Mouse (Mus musculus) small intestine, adult 2 months (tissue): ENCODE results near the gene Gm17581. TPM values are rescaled to one million over a fixed set of nuclear protein-coding genes. Genes with fewer than 3 reads are reported as not detected.

Experiments
- H3K27ac ChIP-seq: fragments of 200-500 bp; 2 replicates; pipeline ENCODE4 v1.5.1; 2012; ENCODE audit warnings: low read depth, low read length, control low read depth, inconsistent platforms; ENCODE audit not compliant: insufficient read depth
- H3K27me3 ChIP-seq: fragments of 200-500 bp; 2 replicates; pipeline ENCODE4 v1.6.1; 2012; ENCODE audit warnings: mild to moderate bottlenecking, moderate library complexity, low read length, inconsistent platforms; ENCODE audit not compliant: control insufficient read depth, insufficient read depth
- H3K36me3 ChIP-seq: fragments of 200-500 bp; 2 replicates; pipeline ENCODE4 v1.6.1; 2012; ENCODE audit warnings: mild to moderate bottlenecking, low read length, control low read depth, inconsistent platforms; ENCODE audit not compliant: control insufficient read depth, insufficient read depth
- H3K4me1 ChIP-seq: fragments of 200-500 bp; 2 replicates; pipeline ENCODE4 v1.6.1; 2012; ENCODE audit warnings: low read length, inconsistent platforms, mixed read lengths; ENCODE audit not compliant: control insufficient read depth, insufficient read depth, insufficient read length
- H3K4me3 ChIP-seq: fragments of 200-500 bp; 2 replicates; pipeline ENCODE4 v1.5.1; 2012; ENCODE audit warnings: low read depth, mild to moderate bottlenecking, control low read depth, inconsistent platforms, low read length, moderate library complexity
- CTCF ChIP-seq: fragments of 200-500 bp; IDR thresholded peaks from 2 replicates; pipeline ENCODE4 v1.5.1; 2012; ENCODE audit warnings: low read depth, mild to moderate bottlenecking, control low read depth, inconsistent platforms, low read length, moderate library complexity, mixed read lengths; ENCODE audit not compliant: insufficient replicate concordance, insufficient read length; ENCODE audit errors: extremely low read depth
- POLR2A ChIP-seq: fragments of 200-500 bp; IDR thresholded peaks from 2 replicates; pipeline ENCODE4 v1.6.1; 2012; ENCODE audit warnings: low read depth, mild to moderate bottlenecking, control low read depth, inconsistent platforms, low read length, moderate library complexity
- WGBS: fragments of 180-500 bp; shearing (Covaris S2); methylation state at CpG from one replicate; pipeline ENCODE4 v1.1.7; 2018; 5-methylcytosine and 5-hydroxymethylcytosine counted together
- polyA plus RNA-seq: library from polyadenylated mRNA; depleted of rRNA; stranded (reverse); fragments of >200 nt; gene quantifications from 2 replicates; pipeline ENCODE4 v1.2.3, GENCODE M21; 2012; rRNA removed

Gm17581 gene
- polyA plus RNA-seq, 1 experiment = not detected

DNA sequence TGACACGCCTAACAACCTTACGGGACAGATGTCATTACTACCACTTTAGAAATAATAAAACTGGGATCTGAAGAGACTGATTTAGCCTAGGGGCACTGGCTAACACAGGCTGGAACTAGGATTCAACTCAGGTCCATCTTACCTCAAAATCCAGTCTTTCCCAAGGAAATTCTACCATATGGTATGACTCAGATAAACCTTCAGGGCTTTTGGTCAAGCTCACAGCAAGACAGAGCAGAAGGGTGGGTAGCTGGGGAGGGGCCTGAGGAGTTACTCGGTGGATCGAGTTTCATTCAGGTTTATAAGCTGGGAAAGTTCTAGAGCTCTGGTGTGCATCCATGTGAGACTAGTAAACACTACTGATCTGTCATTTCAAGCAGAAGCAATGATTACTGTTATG, 46.5 kb downstream of the Gm17581 start:
- no peaks in the 10 kb centered on the region for H3K27me3 ChIP-seq
- WGBS = 68% methylated on average over 4 of the region's 4 CpGs

DNA sequence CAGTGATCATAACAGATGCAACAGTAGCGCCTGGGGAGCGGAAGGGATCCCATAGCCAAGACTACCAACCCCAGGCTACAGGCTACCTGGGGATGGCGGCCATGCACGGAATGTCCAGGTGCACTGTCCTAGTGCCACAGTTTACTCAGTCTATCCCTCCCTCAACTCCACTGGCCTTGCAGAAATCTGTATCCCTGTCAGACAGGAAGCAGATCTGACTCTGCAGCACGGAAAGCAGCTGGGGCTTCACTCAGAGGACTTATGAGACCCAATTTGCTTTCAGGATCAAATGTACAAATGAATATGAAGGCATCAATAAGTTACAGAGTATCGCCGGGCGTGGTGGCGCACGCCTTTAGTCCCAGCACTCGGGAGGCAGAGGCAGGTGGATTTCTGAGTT, 47.9 kb downstream of the Gm17581 start:
- TF ChIP-seq POLR2A (no peak), CTCF (no peak)
- Histone ChIP-seq H3K4me3 (no peak overlapping the region), H3K4me1 (no peaks in the 10 kb centered on the region; the same call in 1 of the 2 replicates), H3K36me3 (peaks cover 3% of the 10 kb centered on the region; the same call in 1 of the 2 replicates), H3K27ac (no peak overlapping the region), H3K27me3 (no peaks in the 10 kb centered on the region)
- 90% methylated on average over 11 of the region's 11 CpGs for WGBS

More for the DNA sequence above, 46.5 kb downstream of the Gm17581 start:
- peaks cover 3% of the 10 kb centered on the region; the same call in 1 of the 2 replicates for H3K36me3 ChIP-seq
- H3K4me3 ChIP-seq = no peak overlapping the region
- TF ChIP-seq POLR2A = no peak
- TF ChIP-seq CTCF = no peak
- no peaks in the 10 kb centered on the region; the same call in 1 of the 2 replicates for H3K4me1 ChIP-seq
- no peak overlapping the region for H3K27ac ChIP-seq

DNA sequence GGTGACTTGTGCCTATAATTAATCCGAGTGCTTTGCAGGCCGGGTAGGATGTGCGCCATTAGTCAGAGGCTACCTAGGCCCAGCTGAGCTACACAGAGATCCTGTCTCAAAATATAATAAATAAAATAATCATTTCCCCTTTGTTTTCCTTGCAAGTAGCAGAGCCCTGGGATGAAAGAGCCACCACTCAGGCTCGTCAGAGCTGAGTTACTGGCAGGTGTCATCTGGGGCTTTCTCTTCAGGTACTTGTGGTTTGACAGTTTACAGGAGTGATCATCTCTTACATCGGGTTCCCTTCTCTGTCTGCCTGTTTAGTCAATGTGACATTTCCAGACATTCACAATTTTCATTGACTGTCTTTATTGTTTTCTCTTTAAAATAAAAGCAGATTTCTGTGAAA, 49.1 kb downstream of the Gm17581 start:
- TF ChIP-seq CTCF (no peak), POLR2A (no peak)
- WGBS = 83% methylated on average over 5 of the region's 5 CpGs
- H3K4me3 ChIP-seq = no peak overlapping the region
- no peak overlapping the region for H3K27ac ChIP-seq
- no peaks in the 10 kb centered on the region for H3K27me3 ChIP-seq
- H3K4me1 ChIP-seq = peaks cover 2% of the 10 kb centered on the region; the same call in 1 of the 2 replicates
- peaks cover 3% of the 10 kb centered on the region; the same call in 1 of the 2 replicates for H3K36me3 ChIP-seq

Other genes with a start within 250 kb of the Gm17581 start
- gene Acss2, start 217.9 kb downstream of the Gm17581 start, polyA plus RNA-seq = 9.1 and 18.8 TPM in 2 replicates
- 4.7 and 7.0 TPM in 2 replicates for gene Ggt7, start 217.6 kb downstream of the Gm17581 start, polyA plus RNA-seq
- 73.0 and 85.3 TPM in 2 replicates for gene Gss, start 143.1 kb downstream of the Gm17581 start, polyA plus RNA-seq
- 0.47 and 0.51 TPM in 2 replicates for gene Myh7b, start 124.7 kb downstream of the Gm17581 start, polyA plus RNA-seq
- 66.5 and 133 TPM in 2 replicates for gene Trpc4ap, start 43.5 kb downstream of the Gm17581 start, polyA plus RNA-seq
- gene Edem2, start 6.4 kb downstream of the Gm17581 start, polyA plus RNA-seq = 60.3 and 96.4 TPM in 2 replicates
- 4.8 and 6.8 TPM in 2 replicates for gene Procr, start 15.3 kb upstream of the Gm17581 start, polyA plus RNA-seq
- gene Mmp24, start 39.5 kb upstream of the Gm17581 start, polyA plus RNA-seq = 0.22 and 2.4 TPM in 2 replicates
- gene BC029722, start 83.6 kb upstream of the Gm17581 start, polyA plus RNA-seq = 23.6 and 38.3 TPM in 2 replicates
- gene Eif6, start 91.1 kb upstream of the Gm17581 start, polyA plus RNA-seq = 231 and 467 TPM in 2 replicates
- gene Fam83c, start 99.0 kb upstream of the Gm17581 start, polyA plus RNA-seq = 0.34 and 0.89 TPM in 2 replicates
- gene Uqcc1, start 194.4 kb upstream of the Gm17581 start, polyA plus RNA-seq = 9.0 and 9.6 TPM in 2 replicates
- gene Gm15557, start 204.9 kb upstream of the Gm17581 start, polyA plus RNA-seq = not detected in 2 replicates
- not detected in 2 replicates for gene Gdf5, start 209.5 kb upstream of the Gm17581 start, polyA plus RNA-seq
- 4.1 and 8.7 TPM in 2 replicates for gene Cep250, start 220.6 kb upstream of the Gm17581 start, polyA plus RNA-seq